Mouse (Mus musculus) mouse trophoblast stem cell (cell line): ENCODE data around the gene Capn11.

Experiments
- in situ Hi-C, 2 experiments: fragments of 300-500 bp; cut with MseI, MboI; formaldehyde crosslinking; loops; 2 replicates in 1 of 2; 3 replicates in 1 of 2; pipeline ENCODE4 v1.15.1; 2025

Gene Capn11

DNA sequence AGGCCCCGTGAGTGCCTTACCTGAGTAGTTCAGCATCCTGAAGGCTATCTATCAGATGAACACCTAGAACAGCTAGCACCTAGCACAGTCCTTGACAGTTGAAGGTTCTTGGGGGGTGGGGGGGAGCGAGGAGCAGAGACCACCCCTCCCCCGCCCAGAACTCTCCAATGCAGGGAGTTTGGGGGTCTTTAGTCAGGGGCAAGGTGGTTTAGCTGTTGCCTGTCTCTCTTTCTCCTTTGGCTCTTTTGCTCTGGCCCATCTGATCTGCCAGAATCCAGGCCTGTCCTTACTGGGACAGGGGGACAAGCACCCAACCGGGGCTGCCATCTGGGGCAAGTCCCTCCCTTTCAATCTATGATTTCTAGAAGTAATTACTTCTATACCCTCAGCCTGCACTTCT, at the start of gene Capn11:
Capn11 (minus strand) TSS at position 101 of the 400 bp plus-strand sequence.
- in situ Hi-C loops = no loop called here

DNA sequence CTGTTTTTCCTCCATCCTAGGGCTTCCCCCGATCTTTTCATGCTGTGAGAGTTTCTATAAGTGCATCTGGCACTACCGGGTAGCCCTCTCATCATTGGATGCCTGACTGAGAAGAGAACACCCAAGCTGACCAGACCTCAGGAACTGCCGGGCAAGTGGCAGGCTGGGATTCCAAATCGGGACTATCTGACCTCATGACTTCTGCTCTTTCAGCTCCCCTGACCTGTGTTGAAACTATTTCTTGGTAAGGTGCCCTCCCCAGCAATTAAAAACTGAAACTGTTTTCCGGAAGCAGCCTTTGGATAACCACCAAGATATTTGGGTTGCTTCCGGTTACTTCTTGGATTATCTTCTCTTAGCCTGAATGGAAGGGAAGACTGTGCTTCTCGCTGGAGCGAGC, 49.1 kb upstream of the Capn11 start:
- in situ Hi-C loops = no loop called here

DNA sequence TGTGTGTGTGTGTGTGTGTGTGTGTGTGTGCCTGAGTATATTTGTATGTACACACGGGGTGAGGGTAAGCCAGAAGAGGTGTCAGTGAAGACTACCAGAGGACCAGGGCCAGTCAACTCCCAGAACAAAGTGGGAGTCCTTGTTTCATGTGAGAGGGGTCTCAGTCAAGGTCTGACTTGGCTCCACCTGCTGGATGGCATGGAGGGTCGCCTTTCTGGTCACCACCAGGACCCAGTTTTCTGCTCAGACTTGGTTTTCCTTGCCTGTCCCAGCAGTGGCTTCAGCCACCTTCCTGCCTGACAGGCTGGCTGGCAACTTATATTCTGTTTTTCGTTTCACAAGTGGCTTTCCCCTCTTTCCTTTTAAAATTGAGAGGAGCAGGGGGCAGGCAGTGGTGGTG, 48.3 kb upstream of the Capn11 start:
- in situ Hi-C loops = no loop called here

DNA sequence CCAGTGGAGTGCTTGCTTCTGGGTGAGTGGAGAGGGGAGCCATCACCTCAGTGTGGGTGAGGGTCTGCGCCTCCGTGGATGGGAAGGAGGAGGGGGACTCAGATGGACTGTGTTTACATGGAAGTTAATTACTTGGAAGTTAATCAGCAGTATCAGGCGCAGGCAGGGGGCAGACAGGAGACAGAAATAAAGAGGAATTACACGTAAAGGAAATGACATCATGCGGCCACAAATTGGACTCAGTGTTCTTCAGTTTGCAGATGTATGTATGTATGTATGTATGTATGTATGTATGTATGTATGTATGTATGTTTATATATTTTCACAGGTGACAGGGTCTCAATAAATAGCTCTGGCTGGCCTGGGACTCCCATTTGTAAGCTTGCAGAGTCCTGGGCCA, 47.7 kb upstream of the Capn11 start:
- in situ Hi-C loops = no loop called here

DNA sequence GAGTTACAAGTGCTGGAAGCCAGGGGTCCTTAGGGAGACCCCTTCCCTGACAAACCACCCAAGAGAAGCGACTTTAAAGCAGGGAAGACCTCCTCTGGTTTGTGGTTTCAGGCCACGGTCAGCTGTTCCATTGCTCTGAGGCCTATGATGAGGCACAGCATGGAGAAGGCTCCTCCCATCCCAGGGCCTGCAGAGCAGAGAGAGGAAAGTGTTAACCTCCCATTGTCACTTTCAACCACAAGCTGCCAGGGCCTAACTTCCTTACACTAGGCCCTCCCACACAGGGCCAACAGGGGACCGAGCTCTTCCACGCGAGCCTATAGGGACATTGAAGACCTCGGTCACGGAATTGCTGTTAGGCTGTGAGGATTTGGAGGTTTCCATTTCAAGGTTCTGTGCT, 44.1 kb upstream of the Capn11 start:
- in situ Hi-C loops = no loop called here

DNA sequence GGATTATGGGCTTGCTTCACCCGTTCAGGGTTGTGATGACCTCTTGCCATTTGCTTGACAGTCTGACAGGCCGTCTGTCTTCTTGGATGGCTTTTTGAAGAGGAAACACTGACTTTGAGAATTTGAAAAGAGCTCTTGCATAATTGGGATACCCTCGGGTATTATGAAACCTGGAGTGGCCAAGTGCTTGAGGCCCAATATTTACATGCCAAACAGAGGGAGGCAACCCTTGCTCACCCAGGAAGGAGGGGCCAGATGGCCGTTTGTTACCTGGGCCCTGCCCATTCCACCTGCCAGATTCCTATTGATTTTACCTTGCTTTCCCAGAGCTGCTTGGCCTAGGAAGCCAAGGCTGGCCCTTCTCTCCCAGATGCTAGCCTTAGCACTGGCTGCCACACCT, 43.1 kb upstream of the Capn11 start:
- in situ Hi-C loops = no loop called here

DNA sequence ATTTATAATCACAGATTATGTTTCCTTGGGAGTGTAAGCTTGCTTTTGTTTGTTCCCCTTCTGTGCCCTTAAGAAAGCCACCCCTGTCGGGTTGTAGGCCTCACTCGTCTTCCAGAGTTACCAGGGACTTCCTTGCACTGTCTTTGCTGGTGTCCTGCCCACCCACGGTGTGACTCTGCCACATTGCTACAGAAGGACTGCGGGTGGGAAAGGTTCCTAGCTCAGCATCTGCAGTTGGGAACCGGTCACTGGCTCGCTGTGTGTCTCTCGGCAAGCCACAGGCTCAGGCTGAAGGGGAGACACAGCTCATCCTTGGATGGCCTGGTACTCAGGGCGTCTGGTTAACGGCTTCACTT, 42.1 kb upstream of the Capn11 start:
- in situ Hi-C loops = no loop called here

DNA sequence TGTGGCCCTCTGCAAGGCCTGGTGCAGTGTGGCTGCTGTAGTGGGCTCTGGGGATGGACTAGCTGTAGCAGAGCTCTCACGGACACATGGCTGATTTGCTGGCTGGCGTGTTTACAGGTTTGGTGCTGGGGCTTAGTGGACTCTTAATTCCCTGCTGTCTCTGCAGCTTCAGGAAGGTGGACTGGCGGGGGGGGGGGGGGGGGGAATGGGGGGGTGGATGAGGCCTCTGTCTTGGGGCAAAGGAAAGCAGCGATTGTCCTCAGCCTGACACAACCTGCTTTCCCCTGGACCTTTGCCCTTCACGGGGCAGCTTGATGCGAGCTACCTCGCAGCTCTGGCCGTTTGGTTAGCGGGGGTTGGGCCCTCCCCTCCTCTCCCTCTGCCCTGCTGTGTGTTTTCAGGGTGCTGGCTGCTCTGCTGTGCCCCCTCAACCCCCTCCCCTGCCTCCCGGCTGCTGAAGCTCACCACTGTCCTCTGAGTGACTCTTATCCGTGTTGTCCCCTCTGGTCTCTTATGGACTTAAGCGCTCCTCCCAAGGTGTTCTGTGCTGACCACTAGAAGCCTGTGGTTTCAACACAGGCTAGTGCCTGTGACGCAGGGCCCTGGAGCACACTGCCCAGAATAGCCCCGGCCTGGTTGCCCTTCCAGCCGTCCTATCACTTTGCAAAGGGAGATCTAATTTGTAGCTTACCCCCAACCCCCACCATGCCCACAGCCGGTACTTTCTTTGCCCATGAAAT, 41.5 kb upstream of the Capn11 start:
- in situ Hi-C loops = no loop called here

DNA sequence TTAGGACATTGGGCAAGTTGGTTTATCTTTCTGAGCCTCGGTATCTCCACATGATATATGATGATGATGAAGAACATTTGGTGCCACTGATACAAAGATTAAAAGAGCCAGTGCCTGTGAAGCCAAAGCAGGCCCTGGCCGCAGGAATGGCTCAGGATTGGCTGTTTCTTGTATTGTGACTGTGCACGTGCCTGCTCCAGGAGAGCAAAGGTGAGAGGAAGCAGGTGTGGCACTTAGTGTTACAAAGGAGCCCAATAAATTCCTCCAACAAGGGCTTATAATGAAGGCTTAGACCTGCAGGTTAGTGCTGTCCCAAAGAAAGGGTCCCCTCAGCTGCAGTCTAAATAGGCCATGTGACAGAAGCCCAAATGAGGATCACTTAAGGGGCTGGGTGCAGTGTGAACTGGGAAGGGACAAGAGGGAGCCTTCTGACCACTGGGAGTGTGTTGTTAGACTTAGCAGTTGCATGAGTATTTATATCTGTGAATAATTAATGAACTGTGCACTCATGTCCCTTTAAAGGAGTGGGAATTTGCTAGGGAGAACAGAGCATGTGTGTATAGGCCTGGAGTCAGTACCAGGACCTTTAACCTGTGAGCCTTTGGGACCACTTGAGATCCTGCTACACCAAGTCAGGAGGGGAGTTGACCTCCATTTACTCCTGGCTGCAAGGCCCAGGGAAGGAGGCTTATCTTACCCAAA, 40.1 kb upstream of the Capn11 start:
- in situ Hi-C loops = no loop called here

DNA sequence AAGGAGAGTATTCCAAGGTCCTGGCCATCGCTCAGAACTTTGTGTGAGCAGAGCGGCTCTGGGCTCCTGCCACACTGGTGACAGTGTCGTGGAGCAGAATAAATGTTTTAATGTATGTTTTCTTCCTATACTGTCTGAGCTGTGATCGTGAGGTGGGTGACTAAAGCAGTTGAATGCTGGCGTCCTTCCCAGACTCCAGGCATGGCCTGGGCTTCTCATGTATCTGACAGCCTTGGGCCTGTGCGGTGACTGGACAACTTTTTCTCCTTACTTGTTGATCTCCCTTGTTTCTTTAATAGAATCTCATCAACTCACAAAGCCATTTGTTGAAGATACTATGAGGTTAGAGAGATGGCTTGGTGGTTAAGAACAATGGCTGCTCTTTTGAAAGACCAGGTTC, 39.2 kb upstream of the Capn11 start:
- in situ Hi-C loops = no loop called here

DNA sequence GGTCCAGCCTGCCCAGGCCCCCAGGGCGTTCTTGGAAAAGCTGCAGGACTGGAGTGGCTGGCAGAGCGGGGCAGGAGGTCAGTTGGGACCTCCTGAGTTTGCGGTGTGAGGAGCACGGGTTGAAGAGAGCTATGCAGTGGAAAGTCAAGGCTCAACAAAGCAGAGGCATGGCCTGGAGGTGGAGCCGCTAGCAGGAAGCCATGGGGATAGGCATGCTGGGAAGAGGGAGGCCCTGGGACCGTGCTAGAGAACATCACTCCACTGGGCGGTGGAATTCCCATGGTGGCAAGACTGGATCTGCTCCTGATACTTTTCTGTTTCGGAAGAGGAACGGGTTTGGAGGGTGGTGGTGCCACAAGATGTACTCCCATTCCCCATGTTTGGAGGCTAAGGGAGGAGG, 37.9 kb upstream of the Capn11 start:
- in situ Hi-C loops = no loop called here

DNA sequence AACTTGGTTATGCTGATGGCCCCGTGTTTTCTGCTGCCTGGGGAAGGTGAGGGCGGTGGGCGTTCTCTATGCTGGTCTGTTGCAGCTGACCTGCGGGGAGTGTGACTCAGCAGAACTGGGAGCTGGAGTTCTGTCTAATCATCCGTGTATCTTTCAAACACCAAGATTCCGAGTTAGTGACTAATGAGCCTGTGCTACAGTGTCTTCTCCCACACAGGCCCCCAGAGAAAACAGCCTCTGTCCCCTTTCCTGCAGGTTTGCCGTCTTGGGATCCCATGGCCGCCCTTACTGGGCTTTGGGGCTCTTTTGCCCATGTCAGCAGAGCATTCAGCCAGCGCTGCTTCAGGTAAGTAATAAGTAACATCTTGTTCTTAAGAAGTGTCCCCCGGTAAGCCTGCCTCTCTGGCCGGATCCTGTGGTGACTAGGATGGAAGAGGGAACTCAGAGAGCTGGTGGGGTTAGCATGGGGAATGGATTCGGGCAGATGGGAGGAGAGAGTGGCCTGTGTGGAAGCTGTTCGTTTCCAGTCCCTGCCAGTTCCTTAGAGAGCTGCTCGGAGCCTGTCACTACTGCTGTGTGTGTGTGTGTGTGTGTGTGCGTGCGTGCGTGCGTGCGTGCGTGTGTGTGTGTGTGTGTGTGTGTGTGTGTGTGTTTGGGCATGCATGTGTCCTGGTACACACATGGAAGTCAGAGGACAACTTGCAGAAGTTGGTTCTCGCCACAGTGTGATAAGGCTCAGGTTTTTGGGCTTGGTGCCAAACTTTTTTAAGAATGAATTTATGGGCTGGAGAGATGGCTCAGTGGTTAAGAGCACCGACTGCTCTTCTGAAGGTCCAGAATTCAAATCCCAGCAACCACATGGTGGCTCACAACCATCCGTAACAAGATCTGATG, 36.3 kb upstream of the Capn11 start:
- in situ Hi-C loops = no loop called here

DNA sequence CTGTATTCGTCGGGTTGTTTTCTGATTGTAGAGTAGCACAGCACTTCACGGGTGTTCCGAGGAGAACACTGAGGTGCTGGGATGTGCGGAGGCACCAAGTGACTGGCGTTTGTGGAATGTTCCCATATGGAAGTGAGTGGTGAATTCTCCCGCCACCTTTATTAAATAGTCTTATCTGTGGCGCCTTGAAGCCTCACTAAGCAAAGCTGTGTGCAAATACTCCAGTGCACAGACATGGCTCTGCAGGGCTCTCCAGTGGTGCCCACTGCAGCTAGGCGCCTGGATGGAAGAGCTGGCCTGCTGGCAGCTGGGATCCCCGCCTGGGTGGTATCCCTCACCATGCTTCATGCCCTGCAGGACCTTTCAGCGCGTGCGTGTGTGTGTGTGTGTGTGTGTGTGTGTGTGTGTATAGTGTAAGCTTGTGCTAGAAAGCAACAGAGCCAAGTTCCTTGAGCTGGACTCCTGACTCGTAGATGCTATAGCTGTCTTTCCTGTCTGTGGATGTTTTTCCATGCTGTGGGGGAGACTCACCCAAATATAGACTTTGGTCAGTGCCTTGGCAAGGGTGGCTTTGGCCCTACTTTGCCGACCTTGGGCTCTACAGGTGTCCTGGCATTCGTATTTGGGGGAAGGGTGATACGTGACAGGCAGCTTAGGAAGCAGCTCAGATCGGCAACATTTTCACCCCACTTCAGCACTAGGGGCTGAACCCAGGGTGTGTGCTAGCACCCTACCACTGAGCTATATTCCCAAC, 34.9 kb upstream of the Capn11 start:
- in situ Hi-C loops = no loop called here

DNA sequence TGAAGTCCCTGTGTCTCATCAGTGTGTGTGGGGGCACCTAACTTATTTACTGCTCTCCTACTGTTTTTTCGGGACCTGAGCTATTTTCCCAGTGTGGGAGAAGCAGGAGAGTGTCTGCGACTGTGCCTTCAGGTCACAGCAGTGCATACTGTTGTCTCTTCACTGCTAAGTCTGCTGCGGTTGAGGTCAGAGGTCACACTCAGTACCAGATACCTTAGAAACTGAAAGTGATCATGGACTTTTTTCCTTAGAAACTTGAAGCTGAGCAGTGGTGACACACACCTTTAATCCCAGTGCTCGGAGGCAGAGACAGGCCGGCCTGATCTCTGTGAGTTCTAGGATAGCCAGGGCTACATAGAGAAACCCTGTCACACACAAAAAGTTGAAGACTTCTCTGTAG, 33.0 kb upstream of the Capn11 start:
- in situ Hi-C loops = no loop called here

DNA sequence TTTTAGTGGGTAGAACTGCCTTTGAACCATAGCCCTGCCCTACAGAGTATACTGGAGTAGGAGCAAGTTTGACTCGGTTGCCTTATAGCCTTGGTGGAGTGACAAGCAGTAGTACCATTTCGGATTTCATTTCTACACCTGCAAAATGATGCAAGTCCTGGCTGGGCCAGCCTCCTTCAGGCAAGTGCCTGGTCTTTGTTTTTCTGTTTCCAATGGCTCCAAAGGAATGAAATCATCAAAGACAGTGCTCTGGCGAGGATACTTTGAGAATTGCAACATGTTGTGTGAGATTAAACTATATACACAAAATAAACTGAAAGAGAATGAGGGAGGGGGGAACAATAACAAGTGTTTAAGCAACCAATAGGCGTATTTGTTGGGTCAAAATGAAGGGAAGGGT, 30.9 kb upstream of the Capn11 start:
- in situ Hi-C loops = no loop called here

DNA sequence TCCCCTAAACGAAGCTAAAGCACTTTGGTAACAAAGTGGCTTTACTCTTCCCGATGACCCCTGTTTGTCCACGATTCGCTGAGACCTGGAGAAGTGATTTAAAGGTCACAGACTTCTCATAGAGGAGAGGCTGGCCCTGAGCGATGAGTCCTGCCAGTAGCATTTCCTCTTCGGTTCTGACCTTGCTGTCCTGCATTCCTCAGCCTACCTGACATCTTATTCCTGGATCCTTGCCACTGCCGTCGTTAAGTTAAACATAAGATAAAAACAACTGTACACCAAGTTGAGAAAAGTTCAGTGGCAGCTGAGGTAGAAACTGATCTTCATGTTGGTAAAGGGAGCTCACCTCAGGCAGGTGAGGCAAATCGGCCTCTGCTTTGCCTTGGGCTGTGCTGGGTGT, 30.0 kb upstream of the Capn11 start:
- in situ Hi-C loops = no loop called here

DNA sequence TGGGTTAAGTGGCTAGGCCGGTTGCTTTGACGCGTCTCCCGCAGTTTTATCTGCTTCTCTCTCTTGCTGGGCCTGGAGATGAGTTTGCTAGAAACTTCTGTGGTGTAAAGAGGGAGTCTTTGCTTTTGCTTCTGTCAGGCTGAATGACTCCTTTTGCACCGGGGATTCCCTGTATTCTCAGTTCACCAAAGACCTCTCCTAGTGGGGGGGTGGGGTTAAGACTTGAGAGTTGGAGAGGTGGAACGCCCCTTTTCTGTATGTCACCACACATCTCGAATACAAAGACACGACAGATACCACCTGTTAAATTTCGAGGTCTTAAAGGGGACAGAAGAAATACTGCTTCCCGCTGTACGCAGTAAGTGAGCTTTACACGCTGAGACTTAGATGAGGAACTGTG, 27.6 kb upstream of the Capn11 start, which contains the start of gene Tmem63b:
Tmem63b (minus strand) TSS at position 190 of the 400 bp plus-strand sequence.
- in situ Hi-C loops = no loop called here

DNA sequence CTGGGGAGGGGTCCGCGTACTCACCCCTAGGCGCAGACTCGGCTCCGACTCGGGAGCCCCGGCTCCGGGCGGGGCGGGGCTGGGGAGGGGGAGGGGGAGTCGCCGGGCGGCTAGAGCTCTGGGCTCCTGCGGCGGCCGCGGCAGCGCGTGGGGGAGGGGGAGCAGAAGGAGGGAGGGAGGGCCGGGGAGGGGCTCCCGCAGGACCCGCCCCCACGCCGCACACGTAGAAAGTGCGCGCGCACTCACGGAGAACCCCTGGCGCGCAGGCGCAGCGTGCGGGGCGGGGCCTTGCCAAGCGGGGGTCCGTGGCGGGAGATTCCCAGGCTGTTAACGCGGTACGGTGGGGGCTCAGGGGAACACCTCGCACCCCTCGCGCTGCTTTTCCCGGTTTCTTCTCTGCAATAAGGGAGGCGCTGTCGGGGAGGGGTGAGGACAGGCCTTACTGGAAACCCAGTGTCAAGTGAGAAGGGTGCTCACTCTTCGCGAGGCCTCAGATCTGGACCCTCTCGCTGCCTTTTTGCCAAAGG, 27.0 kb upstream of the Capn11 start, which contains the start of gene Mrpl14:
Mrpl14 (plus strand) TSS at position 230 of the 527 bp plus-strand sequence.
- in situ Hi-C loops = no loop called here

DNA sequence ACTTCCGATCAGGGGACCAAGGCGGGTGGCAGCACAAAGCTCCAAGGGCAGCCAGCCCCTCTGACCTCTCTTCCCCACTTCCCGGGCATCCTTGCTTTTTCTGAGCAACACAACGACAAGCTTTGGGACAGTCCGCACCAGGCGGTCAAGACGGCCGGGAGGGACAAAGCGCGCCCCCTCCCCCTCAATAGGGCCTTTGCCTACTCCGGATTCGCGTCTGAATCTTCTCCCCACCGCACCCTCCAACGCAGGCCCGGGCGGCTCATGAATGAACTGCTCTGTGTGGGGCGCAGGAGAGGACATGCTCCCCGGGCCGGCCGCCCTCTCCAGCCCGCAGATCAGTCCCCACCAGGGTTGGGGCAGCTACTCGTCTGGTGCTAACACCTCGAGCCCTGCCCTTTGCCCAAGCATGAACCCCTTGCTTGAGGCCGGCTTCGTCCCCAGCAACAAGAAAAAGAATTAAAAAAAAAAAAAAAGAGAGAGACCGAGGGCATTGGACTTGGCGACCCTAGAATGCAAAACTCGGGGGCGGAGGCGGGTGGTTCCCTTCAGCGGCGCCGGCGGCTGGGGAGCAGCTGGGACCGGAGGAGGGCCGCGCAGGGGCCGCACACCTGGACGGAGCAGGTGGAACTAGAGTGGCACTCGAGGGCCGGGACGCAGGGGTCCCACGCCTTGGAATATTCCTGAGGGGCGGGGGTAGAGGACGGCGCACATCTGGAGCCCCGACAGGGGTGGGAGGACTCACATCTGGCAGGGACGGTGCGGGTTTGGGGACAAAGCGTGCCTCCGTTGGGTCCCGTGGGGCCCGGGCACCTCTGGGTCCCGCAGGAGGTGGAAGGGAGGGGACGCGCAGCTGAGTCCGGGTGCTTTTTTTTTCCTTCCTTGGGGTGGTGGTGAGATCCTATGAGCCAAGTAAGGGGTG, 26.3 kb upstream of the Capn11 start:
- in situ Hi-C loops = no loop called here

DNA sequence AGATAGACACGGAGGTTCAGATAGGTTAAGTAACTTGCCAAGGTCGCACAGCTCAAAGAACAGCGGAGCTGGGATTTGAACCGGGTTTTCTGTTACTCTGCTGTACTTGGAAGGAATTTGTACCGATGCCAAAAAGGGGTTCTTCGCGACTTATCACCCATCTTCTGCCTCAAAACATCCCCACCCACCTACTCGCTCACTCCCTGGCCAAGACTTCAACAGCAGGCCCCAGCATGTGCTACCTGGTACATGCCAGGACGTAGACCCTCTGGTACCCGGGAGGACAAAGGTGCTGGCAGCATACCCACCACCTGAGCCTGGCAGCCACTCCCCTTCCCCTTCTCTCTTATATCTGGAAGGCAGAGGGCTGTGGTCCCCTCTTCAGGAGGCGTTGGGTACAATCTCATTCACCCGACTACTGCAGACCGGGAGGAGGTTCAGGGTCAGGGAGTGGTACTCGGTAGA, 25.6 kb upstream of the Capn11 start:
- in situ Hi-C loops = no loop called here
